Mouse (Mus musculus) heart, postnatal 0 days (tissue): ENCODE measurements at regions not wholly inside any gene's neighbourhood (a gene's known extent, or its start where the extent isn't known, plus 50 kb on each side); places are given as distances from the start of the nearest gene placed in this dataset.

Experiments
- ATAC-seq: fragments of 200-750 bp; cut with Nextera tagmentation; 2 replicates; pipeline ENCODE4 v1.8.0; 2017; ENCODE audit warnings: low read depth, moderate number of reproducible peaks, moderate library complexity; ENCODE audit not compliant: insufficient read depth
- DNase-seq: peaks from one replicate; pipeline ENCODE4 v3.0.0-alpha.2; 2016; ENCODE audit warnings: low spot score
- H3K27ac ChIP-seq: fragments of 300-500 bp; sonication (generic); 2 replicates; pipeline ENCODE4 v1.5.1; 2014; ENCODE audit warnings: low read depth, mild to moderate bottlenecking
- H3K27me3 ChIP-seq: fragments of 300-500 bp; sonication (generic); 2 replicates; pipeline ENCODE4 v1.6.1; 2014; ENCODE audit warnings: low read length, mixed read lengths; ENCODE audit not compliant: control insufficient read depth, insufficient read depth
- H3K36me3 ChIP-seq: fragments of 300-500 bp; sonication (generic); replicated peaks from 2 replicates; pipeline ENCODE4 v1.6.1; 2014; ENCODE audit warnings: low read length, mixed read lengths; ENCODE audit not compliant: control insufficient read depth, insufficient read depth
- H3K4me1 ChIP-seq: fragments of 300-500 bp; sonication (generic); 2 replicates; pipeline ENCODE4 v1.6.1; 2014; ENCODE audit warnings: antibody characterized with exemption; ENCODE audit not compliant: control insufficient read depth, insufficient read depth
- H3K4me2 ChIP-seq: fragments of 300-500 bp; sonication (generic); 2 replicates; pipeline ENCODE4 v1.6.1; 2014; ENCODE audit warnings: low read depth, mild to moderate bottlenecking, low read length, moderate library complexity
- H3K4me3 ChIP-seq: fragments of 300-500 bp; sonication (generic); 2 replicates; pipeline ENCODE4 v1.5.1; 2014; ENCODE audit warnings: low read depth, low read length
- H3K9ac ChIP-seq: fragments of 300-500 bp; sonication (generic); replicated peaks from 2 replicates; pipeline ENCODE4 v1.6.1; 2014; ENCODE audit warnings: low read depth, low read length, mixed read lengths
- H3K9me3 ChIP-seq: fragments of 300-500 bp; sonication (generic); replicated peaks from 2 replicates; pipeline ENCODE4 v1.6.1; 2016; ENCODE audit warnings: low read length; ENCODE audit not compliant: control insufficient read depth
- CTCF ChIP-seq: IDR thresholded peaks from 2 replicates; pipeline ENCODE4 v1.5.1; 2016; ENCODE audit warnings: antibody characterized with exemption, control low read depth, low read depth
- EP300 ChIP-seq: IDR thresholded peaks from 2 replicates; pipeline ENCODE4 v1.6.1; 2016; ENCODE audit warnings: antibody characterized with exemption, low read depth
- WGBS: fragments of 180-500 bp; shearing (Covaris S2); extraction: QIAGEN DNeasy Blood & Tissue Kit; methylation state at CpG from one replicate; pipeline ENCODE4 v1.1.7; 2014; 5-methylcytosine and 5-hydroxymethylcytosine counted together

DNA sequence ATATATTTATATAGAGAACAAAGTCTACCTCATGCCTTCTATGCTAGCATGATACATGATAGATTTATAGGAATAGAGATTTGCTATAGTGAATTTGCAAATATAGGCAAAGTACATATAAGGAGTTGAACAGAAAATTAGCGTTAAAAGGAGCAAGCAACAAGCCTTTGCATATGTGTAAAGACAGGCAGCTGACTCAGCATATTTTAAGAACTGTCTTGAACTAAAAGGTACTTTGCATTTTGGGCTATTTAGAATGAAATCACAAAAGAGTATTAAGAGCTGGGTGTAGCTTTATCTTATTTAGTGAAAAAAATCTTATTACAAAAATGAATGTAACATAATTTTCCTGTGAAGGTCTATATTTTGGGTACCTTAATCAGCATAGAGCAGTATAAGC is 149.9 kb upstream of the Syt1 start:
- no peak for TF ChIP-seq EP300
- no peak for TF ChIP-seq CTCF
- no peak overlapping the region for H3K27ac ChIP-seq
- no peak overlapping the region for H3K9ac ChIP-seq
- 94% methylated on average over 1 of the region's 1 CpGs for WGBS
- no peak for ATAC-seq
- no peaks in the 10 kb centered on the region for H3K9me3 ChIP-seq
- no peaks in the 10 kb centered on the region for H3K4me1 ChIP-seq
- no peaks in the 10 kb centered on the region for H3K27me3 ChIP-seq
- H3K36me3 ChIP-seq = no peaks in the 10 kb centered on the region
- H3K4me2 ChIP-seq = no peak overlapping the region
- no peak overlapping the region for H3K4me3 ChIP-seq
- no peak for DNase-seq

DNA sequence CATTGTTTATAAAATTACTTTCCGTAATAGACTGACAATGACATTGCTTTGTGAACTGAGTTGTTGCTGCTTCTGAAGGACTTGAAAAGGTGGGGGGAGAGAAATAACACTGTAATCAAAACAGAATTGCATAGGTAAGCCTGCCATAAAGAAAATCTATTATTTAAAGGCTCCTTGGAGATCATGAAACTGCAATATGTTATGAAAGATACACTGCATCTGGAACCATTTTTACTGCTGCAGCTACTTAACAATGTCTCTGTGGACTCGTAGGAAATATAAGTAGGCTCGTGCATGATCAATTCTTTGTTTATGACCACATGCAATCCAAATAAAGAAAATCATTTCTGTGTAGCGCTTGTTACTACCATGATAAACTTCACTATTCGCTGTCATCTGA is 145.0 kb upstream of the Syt1 start:
- Histone ChIP-seq H3K36me3 (no peaks in the 10 kb centered on the region), H3K9ac (no peak overlapping the region), H3K4me2 (no peak overlapping the region), H3K27me3 (no peaks in the 10 kb centered on the region), H3K4me3 (no peak overlapping the region), H3K27ac (no peak overlapping the region), H3K9me3 (no peaks in the 10 kb centered on the region), H3K4me1 (no peaks in the 10 kb centered on the region)
- DNase-seq = no peak
- 83% methylated on average over 5 of the region's 5 CpGs for WGBS
- no peak for TF ChIP-seq EP300
- no peak for TF ChIP-seq CTCF
- ATAC-seq = no peak

DNA sequence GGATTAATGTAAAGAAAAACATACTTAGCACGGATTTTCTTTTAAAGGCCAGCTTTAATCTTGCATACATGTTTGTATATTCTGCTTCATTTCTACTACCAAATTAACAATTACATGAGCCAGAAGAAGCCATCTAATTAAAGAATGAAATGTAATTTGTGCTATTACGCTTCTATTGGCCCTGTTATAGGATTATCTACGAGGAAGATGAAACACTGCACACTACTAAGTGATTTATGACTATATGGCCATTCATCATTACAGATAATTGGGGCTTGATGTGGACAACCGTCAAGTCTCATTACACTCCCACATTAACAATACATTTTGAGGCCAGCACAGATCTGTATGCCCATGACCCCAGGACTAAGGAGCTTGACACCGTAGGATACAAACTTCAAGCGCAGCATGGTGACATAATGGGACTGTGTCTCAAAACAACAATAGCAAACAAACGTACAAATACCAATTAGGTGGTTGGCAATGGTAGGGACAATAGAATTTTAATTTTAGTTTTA is 129.7 kb upstream of the Syt1 start:
- no peaks in the 10 kb centered on the region for H3K36me3 ChIP-seq
- WGBS = 81% methylated on average over 7 of the region's 7 CpGs

DNA sequence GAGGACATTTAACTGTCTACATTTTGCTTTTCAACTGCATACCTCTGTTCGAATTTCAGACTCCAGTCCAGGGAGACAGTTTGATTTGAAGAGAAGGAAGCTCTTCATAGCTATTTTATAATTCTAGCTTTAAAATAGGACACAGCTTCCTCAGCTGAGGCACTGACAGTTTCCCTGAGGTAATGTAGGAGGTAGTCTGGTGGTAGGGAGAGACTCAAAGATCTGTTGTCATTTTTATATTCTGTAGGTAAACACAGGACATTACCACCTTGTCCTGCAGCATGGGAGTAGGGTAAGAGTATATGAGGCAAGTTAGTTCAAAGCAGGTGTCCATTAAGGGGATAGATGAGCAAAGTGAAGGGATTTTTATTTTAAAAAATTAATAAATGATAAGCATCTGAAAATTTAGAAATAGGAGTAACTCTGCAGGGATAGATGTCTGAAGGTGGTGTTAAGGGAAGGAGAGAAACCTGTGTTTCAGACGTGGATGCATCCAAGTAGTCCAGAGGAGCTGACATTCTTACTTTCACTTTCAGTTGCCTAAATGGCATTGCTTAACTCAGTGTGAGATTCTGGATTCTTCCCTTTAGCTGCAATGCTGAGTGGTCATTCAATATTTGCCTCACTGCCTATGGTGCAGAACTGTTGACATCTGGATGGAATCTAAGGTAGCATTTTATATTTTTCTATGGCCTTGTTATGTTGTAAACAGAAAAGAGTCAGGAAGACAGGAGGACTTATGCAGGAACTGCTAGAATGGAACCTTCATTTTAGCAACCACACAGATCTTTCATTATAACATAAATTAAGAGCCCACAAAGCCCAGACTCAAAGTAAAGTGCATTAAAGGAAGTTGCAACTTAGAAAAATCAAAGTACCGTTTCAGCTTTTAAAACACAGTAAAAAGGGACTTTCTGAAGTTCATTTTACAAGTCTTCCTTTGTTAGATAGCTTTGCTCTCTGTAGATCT is 126.3 kb upstream of the Syt1 start:
- TF ChIP-seq CTCF (no peak), EP300 (no peak)
- 43% methylated on average over 3 of the region's 3 CpGs for WGBS
- H3K4me1 ChIP-seq = no peaks in the 10 kb centered on the region
- ATAC-seq (no peak), DNase-seq (peak; percentile 29)
- H3K27me3 ChIP-seq = no peaks in the 10 kb centered on the region
- H3K4me2 ChIP-seq = peak overlapping the region; percentile 55
- H3K9ac ChIP-seq = no peak overlapping the region; the same call in 1 of the 2 replicates
- H3K9me3 ChIP-seq = no peaks in the 10 kb centered on the region
- H3K4me3 ChIP-seq = peak overlapping the region; percentile 34
- no peak overlapping the region for H3K27ac ChIP-seq
- no peaks in the 10 kb centered on the region for H3K36me3 ChIP-seq

More for the DNA sequence above, 129.7 kb upstream of the Syt1 start:
- H3K4me1 ChIP-seq = no peaks in the 10 kb centered on the region
- H3K9ac ChIP-seq = no peak overlapping the region
- no peak for TF ChIP-seq EP300
- no peak for TF ChIP-seq CTCF
- H3K4me3 ChIP-seq = no peak overlapping the region
- H3K9me3 ChIP-seq = no peaks in the 10 kb centered on the region
- DNase-seq (no peak), ATAC-seq (no peak)
- no peak overlapping the region for H3K4me2 ChIP-seq
- H3K27ac ChIP-seq = no peak overlapping the region
- no peaks in the 10 kb centered on the region for H3K27me3 ChIP-seq

DNA sequence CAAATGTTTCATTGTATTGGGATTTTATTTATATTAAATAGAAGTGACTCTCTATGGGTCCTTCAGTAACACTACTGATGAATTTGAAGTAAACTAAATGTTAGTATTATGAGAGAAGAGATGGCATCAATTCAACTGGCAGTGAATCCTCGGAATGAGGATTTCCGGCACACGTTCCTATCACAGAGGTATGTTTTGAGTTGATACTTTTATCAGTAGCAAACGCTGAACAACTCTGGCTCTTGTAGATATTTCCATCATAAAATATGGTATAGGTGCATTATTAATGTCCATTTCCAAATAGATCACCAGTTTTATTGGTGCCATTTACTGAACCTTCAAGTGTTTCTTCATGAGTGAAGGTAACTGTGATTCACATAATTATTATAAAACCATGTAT is 123.7 kb upstream of the Syt1 start:
- no peak for TF ChIP-seq CTCF
- TF ChIP-seq EP300 = no peak
- DNase-seq (no peak), ATAC-seq (no peak)
- Histone ChIP-seq H3K9me3 (no peaks in the 10 kb centered on the region), H3K27ac (no peak overlapping the region), H3K4me2 (no peak overlapping the region), H3K4me1 (no peaks in the 10 kb centered on the region), H3K9ac (no peak overlapping the region), H3K4me3 (no peak overlapping the region), H3K36me3 (no peaks in the 10 kb centered on the region), H3K27me3 (no peaks in the 10 kb centered on the region)
- 75% methylated on average over 4 of the region's 4 CpGs for WGBS
